Mouse (Mus musculus) midbrain, embryonic 10.5 days (tissue): Measurements from ENCODE around the gene Epb41l5. TPM values are rescaled to one million over a fixed set of nuclear protein-coding genes. Genes with fewer than 3 reads are reported as not detected.

ENCODE experiments used
- DNase-seq: peaks from one replicate; pipeline ENCODE4 v3.0.0-alpha.2; 2017; ENCODE audit warnings: low spot score
- H3K27ac ChIP-seq: fragments of 300-500 bp; sonication (generic); replicated peaks from 2 replicates; pipeline ENCODE4 v1.5.1; 2016; ENCODE audit warnings: mild to moderate bottlenecking
- H3K27me3 ChIP-seq: fragments of 300-500 bp; sonication (generic); 2 replicates; pipeline ENCODE4 v1.6.1; 2016; ENCODE audit warnings: low read depth, mild to moderate bottlenecking; ENCODE audit not compliant: poor library complexity, severe bottlenecking
- H3K36me3 ChIP-seq: fragments of 300-500 bp; sonication (generic); 2 replicates; pipeline ENCODE4 v1.6.1; 2016; ENCODE audit warnings: mild to moderate bottlenecking, moderate library complexity
- H3K4me1 ChIP-seq: fragments of 300-500 bp; sonication (generic); 2 replicates; pipeline ENCODE4 v1.6.1; 2016
- H3K4me3 ChIP-seq: fragments of 300-500 bp; sonication (generic); 2 replicates; pipeline ENCODE4 v1.5.1; 2016; ENCODE audit warnings: mild to moderate bottlenecking, moderate library complexity
- H3K9me3 ChIP-seq: fragments of 300-500 bp; sonication (generic); replicated peaks from 2 replicates; pipeline ENCODE4 v1.6.1; 2016; ENCODE audit warnings: mild to moderate bottlenecking
- WGBS: fragments of 180-500 bp; shearing (Covaris S2); methylation state at CpG from one replicate; pipeline ENCODE4 v1.1.7; 2016; 5-methylcytosine and 5-hydroxymethylcytosine counted together
- polyA plus RNA-seq: library from polyadenylated mRNA; unstranded; fragments of >200 nt; fragmentation: Nextera tagmentation; extraction: Ambion mirVana; gene quantifications from 2 replicates; pipeline ENCODE4 v1.2.1, GENCODE M21; 2016

Gene Epb41l5
- polyA plus RNA-seq: 58.9 and 60.2 TPM in 2 replicates

- no peaks in the 10 kb centered on the region for H3K27me3 ChIP-seq
- WGBS: under 1% methylated on average over 86 of the region's 86 CpGs
- H3K9me3 ChIP-seq: no peaks in the 10 kb centered on the region
- H3K4me3 ChIP-seq: peak within 1 kb of the TSS; percentile 77
- peak; percentile 93 for DNase-seq
- H3K4me1 ChIP-seq: peaks cover 27% of the 10 kb centered on the region
- peak within 1 kb of the TSS; percentile 97 for H3K27ac ChIP-seq
- 0 out of 2 replicates have a peak, but pooled peaks cover 4% of the 10 kb centered on the region for H3K36me3 ChIP-seq
Observed at GRCm38 (mm10) chr1:119648205-119649111, at the start of gene Epb41l5. Gene Epb41l5 (minus strand): TSS chr1:119649000.

GRCm38 (mm10) chr1:119696860-119697259, 48.1 kb upstream of the Epb41l5 start:
- Histone ChIP-seq H3K4me3 (no peak overlapping the region), H3K36me3 (peaks cover 54% of the 10 kb centered on the region), H3K9me3 (no peaks in the 10 kb centered on the region), H3K27me3 (no peaks in the 10 kb centered on the region), H3K4me1 (no peaks in the 10 kb centered on the region), H3K27ac (no peak overlapping the region)
- DNase-seq: no peak
- WGBS: 96% methylated on average over 1 of the region's 1 CpGs

GRCm38 (mm10) chr1:119685773-119686558, 37.2 kb upstream of the Epb41l5 start:
- H3K9me3 ChIP-seq: no peaks in the 10 kb centered on the region
- H3K27me3 ChIP-seq: no peaks in the 10 kb centered on the region
- H3K4me1 ChIP-seq: no peaks in the 10 kb centered on the region
- H3K4me3 ChIP-seq: no peak overlapping the region
- peaks cover 48% of the 10 kb centered on the region for H3K36me3 ChIP-seq
- no peak for DNase-seq
- WGBS: 86% methylated on average over 3 of the region's 3 CpGs
- H3K27ac ChIP-seq: no peak overlapping the region

GRCm38 (mm10) chr1:119681663-119682213, 32.9 kb upstream of the Epb41l5 start:
- H3K27ac ChIP-seq: no peak overlapping the region
- H3K27me3 ChIP-seq: no peaks in the 10 kb centered on the region
- WGBS: 89% methylated on average over 2 of the region's 2 CpGs
- peaks cover 51% of the 10 kb centered on the region for H3K36me3 ChIP-seq
- no peak for DNase-seq
- H3K4me1 ChIP-seq: no peaks in the 10 kb centered on the region
- H3K4me3 ChIP-seq: no peak overlapping the region
- H3K9me3 ChIP-seq: no peaks in the 10 kb centered on the region

DNA sequence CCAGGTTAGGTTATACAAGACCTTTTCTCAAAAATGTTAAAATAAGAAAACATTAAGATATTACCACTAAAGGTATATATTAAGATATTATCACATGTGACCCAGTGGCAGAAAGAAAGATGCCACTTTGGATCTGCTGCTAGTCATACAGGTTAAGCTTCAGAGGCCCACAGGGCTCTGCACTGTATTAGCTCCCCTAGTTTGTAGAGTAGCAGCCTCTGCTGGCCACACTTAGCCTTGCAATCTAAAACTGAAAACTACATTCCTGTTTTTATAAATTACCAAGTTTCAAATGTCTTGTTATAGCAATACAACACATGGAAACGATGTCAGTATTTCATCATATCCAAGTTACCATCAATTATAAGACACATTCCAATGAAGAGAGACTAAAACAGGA, 26.2 kb upstream of the Epb41l5 start:
- H3K27me3 ChIP-seq: no peaks in the 10 kb centered on the region
- H3K36me3 ChIP-seq: peaks cover 42% of the 10 kb centered on the region
- no peak overlapping the region for H3K27ac ChIP-seq
- no peaks in the 10 kb centered on the region for H3K9me3 ChIP-seq
- no peak overlapping the region for H3K4me3 ChIP-seq
- DNase-seq: no peak
- 81% methylated on average over 1 of the region's 1 CpGs for WGBS
- no peaks in the 10 kb centered on the region for H3K4me1 ChIP-seq

GRCm38 (mm10) chr1:119666904-119667303, 18.1 kb upstream of the Epb41l5 start:
- peaks cover 27% of the 10 kb centered on the region for H3K36me3 ChIP-seq
- H3K27me3 ChIP-seq: no peaks in the 10 kb centered on the region
- H3K27ac ChIP-seq: no peak overlapping the region
- no peak overlapping the region for H3K4me3 ChIP-seq
- no peak for DNase-seq
- H3K4me1 ChIP-seq: no peaks in the 10 kb centered on the region
- H3K9me3 ChIP-seq: no peaks in the 10 kb centered on the region
- 94% methylated on average over 7 of the region's 7 CpGs for WGBS

DNA sequence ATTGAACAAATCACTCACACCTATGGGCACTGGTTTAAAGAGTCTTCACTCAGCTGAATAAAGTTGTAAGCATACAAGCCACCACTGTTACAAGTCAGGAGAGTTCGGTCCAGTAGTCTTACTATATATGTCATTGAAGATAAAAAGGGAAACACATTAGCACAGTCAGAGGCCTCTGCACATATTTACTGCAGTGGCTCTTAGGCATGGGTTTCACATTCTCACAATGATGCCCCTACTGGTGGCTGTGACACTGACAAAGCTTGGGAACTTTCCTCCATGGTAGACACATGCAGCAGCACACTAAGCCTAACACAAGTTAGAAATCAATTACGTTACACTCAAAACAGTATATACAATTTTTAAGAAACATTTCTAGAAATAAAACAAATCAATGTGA, 5.5 kb upstream of the Epb41l5 start:
- WGBS: 93% methylated on average over 2 of the region's 2 CpGs
- H3K36me3 ChIP-seq: peaks cover 11% of the 10 kb centered on the region
- H3K27me3 ChIP-seq: no peaks in the 10 kb centered on the region
- no peaks in the 10 kb centered on the region for H3K4me1 ChIP-seq
- H3K9me3 ChIP-seq: no peaks in the 10 kb centered on the region
- H3K4me3 ChIP-seq: no peak overlapping the region
- DNase-seq: no peak
- H3K27ac ChIP-seq: no peak overlapping the region

- Histone ChIP-seq H3K27me3 (no peaks in the 10 kb centered on the region), H3K9me3 (no peaks in the 10 kb centered on the region), H3K36me3 (0 out of 2 replicates have a peak, but pooled peaks cover 4% of the 10 kb centered on the region), H3K27ac (no peak overlapping the region), H3K4me3 (no peak overlapping the region), H3K4me1 (peaks cover 23% of the 10 kb centered on the region)
- WGBS: 95% methylated on average over 5 of the region's 5 CpGs
- no peak for DNase-seq
Observed at GRCm38 (mm10) chr1:119650386-119650785, 1.6 kb upstream of the Epb41l5 start.

DNA sequence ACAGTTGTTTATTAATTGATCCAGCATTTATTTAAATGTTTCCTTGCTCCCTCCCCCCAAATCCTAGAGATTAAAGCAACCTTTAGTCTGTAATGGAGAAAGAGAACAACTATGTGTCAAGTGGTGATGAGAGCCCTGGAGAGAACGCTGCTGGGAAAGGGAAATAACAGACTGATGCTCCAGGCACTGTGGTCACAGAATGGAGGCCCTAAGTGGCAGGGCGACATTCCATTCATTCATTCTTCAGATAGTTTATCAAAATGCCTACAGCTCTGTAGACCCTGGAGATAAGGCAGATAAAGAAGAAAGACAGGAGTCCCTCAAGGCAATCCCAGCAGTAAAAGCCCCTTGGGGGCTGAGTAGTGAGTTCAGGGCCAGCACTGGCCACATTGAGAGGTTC, 827 bp upstream of the Epb41l5 start:
- DNase-seq: no peak

GRCm38 (mm10) chr1:119646356-119646755, 2.4 kb downstream of the Epb41l5 start:
- Histone ChIP-seq H3K9me3 (no peaks in the 10 kb centered on the region), H3K27ac (no peak overlapping the region), H3K4me1 (peaks cover 40% of the 10 kb centered on the region), H3K27me3 (no peaks in the 10 kb centered on the region), H3K36me3 (peaks cover 6% of the 10 kb centered on the region; the same call in 1 of the 2 replicates), H3K4me3 (peak overlapping the region; percentile 26; the same call in 1 of the 2 replicates)
- no peak for DNase-seq
- 72% methylated on average over 2 of the region's 2 CpGs for WGBS

More for the DNA sequence above, 827 bp upstream of the Epb41l5 start:
- Histone ChIP-seq H3K36me3 (0 out of 2 replicates have a peak, but pooled peaks cover 4% of the 10 kb centered on the region), H3K9me3 (no peaks in the 10 kb centered on the region), H3K4me3 (no peak overlapping the region), H3K27ac (no peak overlapping the region), H3K4me1 (peaks cover 23% of the 10 kb centered on the region), H3K27me3 (no peaks in the 10 kb centered on the region)
- WGBS: 81% methylated on average over 2 of the region's 2 CpGs

GRCm38 (mm10) chr1:119642367-119642766, 6.4 kb downstream of the Epb41l5 start:
- H3K36me3 ChIP-seq: peaks cover 16% of the 10 kb centered on the region
- no peaks in the 10 kb centered on the region for H3K27me3 ChIP-seq
- DNase-seq: peak; percentile 54
- 57% methylated on average over 12 of the region's 12 CpGs for WGBS
- H3K27ac ChIP-seq: peak overlapping the region; percentile 23; the same call in 1 of the 2 replicates
- peaks cover 31% of the 10 kb centered on the region for H3K4me1 ChIP-seq
- H3K9me3 ChIP-seq: no peaks in the 10 kb centered on the region
- H3K4me3 ChIP-seq: no peak overlapping the region

DNA sequence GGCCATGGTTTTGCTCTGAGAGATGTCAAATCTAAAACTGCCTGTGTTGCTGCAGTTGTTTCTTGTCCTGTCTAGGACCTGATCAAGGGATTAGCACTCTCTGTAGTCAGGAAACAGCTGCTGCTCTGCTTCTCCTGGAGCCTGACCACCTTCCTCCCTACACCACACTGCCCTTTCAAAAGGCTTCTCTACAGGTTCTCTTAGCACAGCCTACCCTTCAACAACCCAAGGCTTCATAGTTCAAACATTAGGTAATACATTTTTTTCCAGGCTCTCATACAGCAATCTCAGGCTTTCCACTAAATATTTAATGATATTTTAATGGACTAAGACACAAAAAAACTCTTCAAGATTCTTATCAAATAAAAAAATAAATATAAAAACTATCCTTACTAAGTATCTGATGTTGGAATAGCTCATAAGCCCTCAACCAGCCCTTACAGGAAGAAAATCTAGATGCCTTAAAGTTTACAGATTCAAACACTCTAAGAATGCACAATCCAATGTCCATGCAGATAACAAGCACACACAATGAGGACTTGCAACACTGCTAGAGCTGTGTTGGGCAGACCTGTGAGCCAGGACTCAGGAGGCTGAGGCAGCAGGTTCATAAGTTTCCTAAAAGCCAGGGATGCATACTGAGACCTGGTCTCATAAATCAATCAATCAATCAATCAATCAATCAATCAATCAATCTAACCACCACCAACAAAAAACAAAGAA, 7.5 kb downstream of the Epb41l5 start:
- no peak overlapping the region for H3K4me3 ChIP-seq
- no peak overlapping the region for H3K27ac ChIP-seq
- H3K27me3 ChIP-seq: no peaks in the 10 kb centered on the region
- no peaks in the 10 kb centered on the region for H3K9me3 ChIP-seq
- no peak for DNase-seq
- peaks cover 20% of the 10 kb centered on the region for H3K4me1 ChIP-seq
- H3K36me3 ChIP-seq: peaks cover 26% of the 10 kb centered on the region
